Mouse (Mus musculus) bone marrow macrophage, adult 2 months (primary cell): ENCODE measurements around the gene Nt5c1a.

Experiments used
- CTCF ChIP-seq: IDR thresholded peaks from 2 replicates; pipeline ENCODE4 v1.5.1; 2012; ENCODE audit warnings: low read depth, mild to moderate bottlenecking, low read length, moderate library complexity
- POLR2A ChIP-seq: IDR thresholded peaks from 2 replicates; pipeline ENCODE4 v1.6.1; 2012; ENCODE audit warnings: mild to moderate bottlenecking, low read depth, low read length, borderline replicate concordance

DNA sequence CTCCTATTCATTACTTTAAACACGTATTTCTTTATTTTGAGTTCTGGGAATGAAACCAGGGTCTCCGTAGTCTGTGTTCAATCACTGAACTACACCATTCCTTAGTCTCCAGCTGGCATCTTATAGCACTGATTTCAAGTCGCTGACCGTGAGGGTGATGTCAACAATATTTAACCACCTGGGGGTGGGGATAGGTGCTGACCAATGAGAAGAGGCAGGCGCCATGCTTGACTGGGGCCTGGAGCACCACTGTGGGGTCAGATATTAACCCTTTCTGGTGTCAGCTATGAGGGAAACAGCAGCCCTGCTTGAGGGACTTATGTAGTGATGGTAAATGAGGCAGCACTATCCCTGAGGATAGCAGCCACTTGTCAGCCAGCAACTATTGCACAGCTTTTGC is 10.1 kb downstream of the Nt5c1a start:
- no peak for TF ChIP-seq POLR2A
- no peak for TF ChIP-seq CTCF
